Mouse (Mus musculus) liver, embryonic 15.5 days (tissue): ENCODE data around the gene Ccl2. TPM values are rescaled to one million over a fixed set of nuclear protein-coding genes. Genes with fewer than 3 reads are reported as not detected.

Experiments used
- ATAC-seq: fragments of 200-750 bp; cut with Nextera tagmentation; 2 replicates; pipeline ENCODE4 v1.8.0; 2017; ENCODE audit warnings: moderate number of reproducible peaks, mild to moderate bottlenecking, moderate library complexity; ENCODE audit not compliant: insufficient read depth
- H3K27ac ChIP-seq: fragments of 300-500 bp; sonication (generic); replicated peaks from 2 replicates; pipeline ENCODE4 v1.5.1; 2015; ENCODE audit warnings: mild to moderate bottlenecking, inconsistent platforms
- H3K27me3 ChIP-seq: fragments of 300-500 bp; sonication (generic); 2 replicates; pipeline ENCODE4 v1.6.1; 2015; ENCODE audit warnings: mild to moderate bottlenecking, inconsistent platforms
- H3K36me3 ChIP-seq: fragments of 300-500 bp; sonication (generic); replicated peaks from 2 replicates; pipeline ENCODE4 v1.6.1; 2015; ENCODE audit warnings: moderate library complexity, mild to moderate bottlenecking, inconsistent platforms
- H3K4me1 ChIP-seq: fragments of 300-500 bp; sonication (generic); replicated peaks from 2 replicates; pipeline ENCODE4 v1.6.1; 2015; ENCODE audit warnings: inconsistent platforms
- H3K4me2 ChIP-seq: fragments of 300-500 bp; sonication (generic); 2 replicates; pipeline ENCODE4 v1.6.1; 2015; ENCODE audit warnings: moderate library complexity, mild to moderate bottlenecking, inconsistent platforms
- H3K4me3 ChIP-seq: fragments of 300-500 bp; sonication (generic); replicated peaks from 2 replicates; pipeline ENCODE4 v1.5.1; 2015; ENCODE audit warnings: mild to moderate bottlenecking, inconsistent platforms
- H3K9ac ChIP-seq: fragments of 300-500 bp; sonication (generic); 2 replicates; pipeline ENCODE4 v1.6.1; 2015; ENCODE audit warnings: moderate library complexity, mild to moderate bottlenecking, inconsistent platforms
- H3K9me3 ChIP-seq: fragments of 300-500 bp; sonication (generic); replicated peaks from 2 replicates; pipeline ENCODE4 v1.6.1; 2016; ENCODE audit warnings: inconsistent platforms
- WGBS: fragments of 180-500 bp; shearing (Covaris S2); methylation state at CpG from one replicate; pipeline ENCODE4 v1.1.7; 2015; ENCODE audit warnings: mixed read lengths; ENCODE audit not compliant: insufficient replicate concordance; 5-methylcytosine and 5-hydroxymethylcytosine counted together
- polyA plus RNA-seq: library from polyadenylated mRNA; unstranded; fragments of >200 nt; fragmentation: Nextera tagmentation; extraction: Ambion mirVana; gene quantifications from 2 replicates; pipeline ENCODE4 v1.2.1, GENCODE M21; 2015

Ccl2 gene
- polyA plus RNA-seq, 1 experiment from 2014 or later, result 1.5 TPM

- H3K4me2 ChIP-seq, result no peak overlapping the region
- no peaks in the 10 kb centered on the region for H3K4me1 ChIP-seq
- WGBS, result 43% methylated on average over 1 of the region's 1 CpGs
- no peaks in the 10 kb centered on the region for H3K9me3 ChIP-seq
- no peaks in the 10 kb centered on the region for H3K27me3 ChIP-seq
- no peak for ATAC-seq
- H3K27ac ChIP-seq, result no peak overlapping the region
- H3K36me3 ChIP-seq, result no peaks in the 10 kb centered on the region
- no peak overlapping the region for H3K9ac ChIP-seq
- no peak overlapping the region for H3K4me3 ChIP-seq
Measured at GRCm38 (mm10) chr11:82072374-82072773, 37.0 kb downstream of the Ccl2 start.

DNA sequence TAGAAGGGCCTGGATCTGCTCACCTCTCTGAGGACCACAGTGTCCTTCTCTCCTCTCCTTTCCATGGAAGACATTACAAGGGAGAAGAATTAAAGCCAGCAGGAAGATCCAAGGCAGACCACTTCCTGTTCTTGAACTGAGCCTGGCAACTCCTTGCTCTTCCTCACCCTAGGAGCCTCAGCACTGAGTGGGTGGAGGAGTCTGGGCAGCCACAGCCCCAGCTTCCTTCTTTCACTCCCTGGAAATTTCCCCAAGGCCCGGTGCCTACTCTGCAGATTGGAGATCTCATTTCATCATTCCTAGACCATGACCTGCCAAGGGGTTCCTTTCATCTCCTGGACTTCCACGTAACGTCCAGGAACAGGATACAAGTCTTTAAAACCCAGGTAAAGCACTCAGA, 37.6 kb downstream of the Ccl2 start:
- no peak overlapping the region for H3K27ac ChIP-seq
- 42% methylated on average over 3 of the region's 3 CpGs for WGBS

DNA sequence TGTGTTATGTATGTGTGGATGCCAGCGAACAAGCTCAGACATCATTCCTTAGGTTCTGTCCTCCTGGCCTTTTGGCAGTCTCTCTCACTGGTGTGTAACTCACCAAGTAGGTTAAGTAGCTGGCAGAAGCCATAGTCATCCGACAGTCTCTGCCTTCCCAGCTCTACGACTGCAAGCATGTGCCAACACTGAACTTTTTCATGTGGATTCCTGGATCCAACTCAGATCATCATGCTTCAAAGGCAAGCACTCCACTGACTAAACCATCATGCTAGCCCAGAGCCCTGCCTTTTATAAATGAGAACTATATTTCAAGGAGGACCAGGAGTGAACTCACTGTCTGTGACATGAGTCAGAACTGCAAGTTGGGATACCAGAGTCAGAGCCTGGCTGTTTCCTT, 38.3 kb downstream of the Ccl2 start:
- Histone ChIP-seq H3K9me3 (no peaks in the 10 kb centered on the region), H3K4me2 (no peak overlapping the region), H3K27me3 (no peaks in the 10 kb centered on the region), H3K27ac (no peak overlapping the region), H3K4me3 (no peak overlapping the region), H3K36me3 (no peaks in the 10 kb centered on the region), H3K4me1 (no peaks in the 10 kb centered on the region), H3K9ac (no peak overlapping the region)
- WGBS, result 53% methylated on average over 3 of the region's 3 CpGs
- no peak for ATAC-seq

More for the DNA sequence above, 37.6 kb downstream of the Ccl2 start:
- no peak for ATAC-seq
- Histone ChIP-seq H3K4me3 (no peak overlapping the region), H3K9ac (no peak overlapping the region), H3K27me3 (no peaks in the 10 kb centered on the region), H3K4me1 (no peaks in the 10 kb centered on the region), H3K36me3 (no peaks in the 10 kb centered on the region), H3K4me2 (no peak overlapping the region), H3K9me3 (no peaks in the 10 kb centered on the region)

DNA sequence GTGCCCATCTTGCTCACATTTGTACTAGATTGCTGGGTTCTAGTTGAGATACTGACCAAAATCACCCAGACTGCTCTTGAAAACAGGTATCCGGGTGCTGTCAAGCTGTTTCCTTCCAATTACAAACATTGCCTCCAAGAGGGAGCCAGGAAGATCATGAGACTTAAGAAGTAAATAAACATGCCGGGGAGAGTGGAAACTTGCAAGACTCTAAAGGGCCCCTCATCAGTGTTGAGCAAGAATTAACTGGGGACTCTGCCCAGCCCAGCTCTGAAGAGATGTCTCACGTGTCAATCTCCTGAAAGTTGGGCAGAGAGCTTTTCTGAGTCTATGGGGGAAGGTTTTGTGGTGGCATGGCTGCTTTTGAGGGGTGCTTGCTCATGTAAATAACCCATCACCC, 41.7 kb downstream of the Ccl2 start:
- 37% methylated on average over 3 of the region's 3 CpGs for WGBS

GRCm38 (mm10) chr11:82078136-82078730, 42.9 kb downstream of the Ccl2 start:
- no peak overlapping the region for H3K4me2 ChIP-seq
- H3K9me3 ChIP-seq, result no peaks in the 10 kb centered on the region
- no peak overlapping the region for H3K27ac ChIP-seq
- H3K36me3 ChIP-seq, result no peaks in the 10 kb centered on the region
- no peaks in the 10 kb centered on the region for H3K27me3 ChIP-seq
- no peak for ATAC-seq
- no peaks in the 10 kb centered on the region for H3K4me1 ChIP-seq
- no peak overlapping the region for H3K9ac ChIP-seq
- H3K4me3 ChIP-seq, result no peak overlapping the region

More for the DNA sequence above, 41.7 kb downstream of the Ccl2 start:
- Histone ChIP-seq H3K4me2 (no peak overlapping the region), H3K27me3 (no peaks in the 10 kb centered on the region), H3K27ac (no peak overlapping the region), H3K9ac (no peak overlapping the region), H3K4me1 (no peaks in the 10 kb centered on the region), H3K36me3 (no peaks in the 10 kb centered on the region), H3K9me3 (no peaks in the 10 kb centered on the region), H3K4me3 (no peak overlapping the region)
- no peak for ATAC-seq

GRCm38 (mm10) chr11:82080865-82081264, 45.5 kb downstream of the Ccl2 start:
- 42% methylated on average over 3 of the region's 3 CpGs for WGBS
- H3K4me3 ChIP-seq, result no peak overlapping the region
- no peak overlapping the region for H3K4me2 ChIP-seq
- ATAC-seq, result no peak
- H3K36me3 ChIP-seq, result no peaks in the 10 kb centered on the region
- H3K27ac ChIP-seq, result no peak overlapping the region
- H3K27me3 ChIP-seq, result no peaks in the 10 kb centered on the region
- no peaks in the 10 kb centered on the region for H3K4me1 ChIP-seq
- H3K9me3 ChIP-seq, result no peaks in the 10 kb centered on the region
- H3K9ac ChIP-seq, result no peak overlapping the region

- H3K36me3 ChIP-seq, result no peaks in the 10 kb centered on the region
- no peak overlapping the region for H3K27ac ChIP-seq
- ATAC-seq, result no peak
- no peaks in the 10 kb centered on the region for H3K9me3 ChIP-seq
- H3K27me3 ChIP-seq, result no peaks in the 10 kb centered on the region
- H3K4me1 ChIP-seq, result no peaks in the 10 kb centered on the region
- H3K4me2 ChIP-seq, result no peak overlapping the region
- H3K4me3 ChIP-seq, result no peak overlapping the region
- no peak overlapping the region for H3K9ac ChIP-seq
- 71% methylated on average over 3 of the region's 3 CpGs for WGBS
Measured at GRCm38 (mm10) chr11:82084360-82084759, 49.0 kb downstream of the Ccl2 start.

Other genes with a start within 250 kb of the Ccl2 start
- gene 5530401A14Rik, start 174.9 kb upstream of the Ccl2 start, polyA plus RNA-seq, result not detected in 2 replicates
- gene Asic2, start 67.1 kb upstream of the Ccl2 start, polyA plus RNA-seq, result 0.03 TPM in 1 of 2 replicates, not detected in the other
- not detected in 2 replicates for gene Gm17268, start 3.0 kb downstream of the Ccl2 start, polyA plus RNA-seq
- gene Ccl7, start 10.1 kb downstream of the Ccl2 start, polyA plus RNA-seq, result 0.47 and 0.54 TPM in 2 replicates
- gene Ccl11, start 22.3 kb downstream of the Ccl2 start, polyA plus RNA-seq, result 0.13 and 0.14 TPM in 2 replicates
- gene Ccl12, start 66.3 kb downstream of the Ccl2 start, polyA plus RNA-seq, result 0.53 and 0.55 TPM in 2 replicates
- not detected in 2 replicates for gene Ccl8, start 79.6 kb downstream of the Ccl2 start, polyA plus RNA-seq